Mouse (Mus musculus): ENCODE measurements around the gene Capza2.
A peak's percentile ranks its signal among the peaks of the same experiment; 100 is the strongest.

DNA sequence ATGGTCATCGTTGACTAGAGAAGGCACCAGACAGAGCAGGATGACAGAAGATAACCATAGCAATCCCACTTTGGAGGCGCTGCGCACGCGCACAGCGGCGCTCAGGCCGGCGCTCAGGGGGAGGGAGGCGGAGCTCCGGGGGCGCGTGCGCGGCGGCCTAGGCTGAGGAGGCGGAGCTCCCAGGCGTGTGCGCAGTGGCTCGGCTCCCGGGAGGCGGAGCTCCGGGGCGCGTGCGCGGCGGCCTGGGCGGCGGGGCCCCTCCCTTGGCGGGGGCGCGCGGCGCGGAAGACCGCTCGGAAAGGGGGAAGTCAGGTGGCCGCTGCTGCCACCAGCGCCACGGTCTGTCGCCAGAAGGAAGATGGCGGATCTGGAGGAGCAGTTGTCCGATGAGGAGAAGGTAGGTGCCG lies 733 bp downstream of the Capza2 start:
- TF ChIP-seq CTCF (IDR thresholded peaks at IDR 0.05; ENCODE audit: low read depth, low read length), result no peak
- TF ChIP-seq POLR2A (IDR thresholded peaks at IDR 0.05; ENCODE audit: borderline replicate concordance, low read depth, low read length), result 0 out of 2 replicates have a peak, but pooled peaks have one; percentile 28
